Mouse (Mus musculus) stomach, embryonic 14.5 days (tissue): ENCODE measurements around the gene Hist1h1c. TPM values are rescaled to one million over a fixed set of nuclear protein-coding genes. Genes with fewer than 3 reads are reported as not detected.

ENCODE experiments used
- microRNA-seq: library from miRNA; unstranded; fragments of <30 nt; microRNA quantifications from one replicate; pipeline ENCODE4, GENCODE M21; 2016
- polyA plus RNA-seq: library from polyadenylated mRNA; unstranded; fragments of >200 nt; fragmentation: Nextera tagmentation; extraction: Ambion mirVana; gene quantifications from 2 replicates; pipeline ENCODE4 v1.2.1, GENCODE M21; 2014

Hist1h1c gene
- polyA plus RNA-seq, 1 experiment from 2014 or later: 38.5 TPM

Small RNAs within 50 kb of the gene (microRNA-seq; reads per million reads assigned to microRNA genes)
- not detected for gene Gm44314
- gene Gm44484: not detected

Other genes starting within 250 kb of the Hist1h1c start
- gene Btn2a2, start 250.0 kb upstream of the Hist1h1c start, polyA plus RNA-seq: 0.22 and 0.30 TPM in 2 replicates
- 4.8 and 6.7 TPM in 2 replicates for gene Hist1h4h, start 207.8 kb upstream of the Hist1h1c start, polyA plus RNA-seq
- 7.8 and 14.1 TPM in 2 replicates for gene Hist1h2af, start 204.9 kb upstream of the Hist1h1c start, polyA plus RNA-seq
- 5.5 and 7.8 TPM in 2 replicates for gene Hist1h3g, start 203.4 kb upstream of the Hist1h1c start, polyA plus RNA-seq
- 1.1 and 1.2 TPM in 2 replicates for gene Hist1h2bh, start 195.4 kb upstream of the Hist1h1c start, polyA plus RNA-seq
- gene Hist1h3f, start 194.8 kb upstream of the Hist1h1c start, polyA plus RNA-seq: 0.94 and 1.3 TPM in 2 replicates
- gene Hist1h4f, start 187.2 kb upstream of the Hist1h1c start, polyA plus RNA-seq: 1.8 and 2.4 TPM in 2 replicates
- 1.0 and 1.1 TPM in 2 replicates for gene Hist1h1d, start 185.5 kb upstream of the Hist1h1c start, polyA plus RNA-seq
- 10.2 and 10.3 TPM in 2 replicates for gene Hist1h3e, start 176.4 kb upstream of the Hist1h1c start, polyA plus RNA-seq
- 92.6 and 109 TPM in 2 replicates for gene Hist1h2ae, start 167.6 kb upstream of the Hist1h1c start, polyA plus RNA-seq
- gene Hist1h2bg, start 167.4 kb upstream of the Hist1h1c start, polyA plus RNA-seq: 11.0 and 12.6 TPM in 2 replicates
- gene Hist1h2bf, start 164.6 kb upstream of the Hist1h1c start, polyA plus RNA-seq: 7.1 and 7.3 TPM in 2 replicates
- 4.1 and 6.2 TPM in 2 replicates for gene Hist1h2ad, start 164.4 kb upstream of the Hist1h1c start, polyA plus RNA-seq
- gene Hist1h3d, start 163.0 kb upstream of the Hist1h1c start, polyA plus RNA-seq: 11.2 and 16.2 TPM in 2 replicates
- gene Hist1h4d, start 157.2 kb upstream of the Hist1h1c start, polyA plus RNA-seq: 99.6 and 119 TPM in 2 replicates
- gene Hist1h2be, start 117.7 kb upstream of the Hist1h1c start, polyA plus RNA-seq: 2.7 and 2.8 TPM in 2 replicates
- 17.5 and 18.7 TPM in 2 replicates for gene Hist1h1e, start 116.2 kb upstream of the Hist1h1c start, polyA plus RNA-seq
- 2.4 and 3.2 TPM in 2 replicates for gene Hist1h2ac, start 54.9 kb upstream of the Hist1h1c start, polyA plus RNA-seq
- gene Hist1h2bc, start 54.6 kb upstream of the Hist1h1c start, polyA plus RNA-seq: 58.8 and 65.1 TPM in 2 replicates
- not detected in 2 replicates for gene Hist1h1t, start 43.0 kb upstream of the Hist1h1c start, polyA plus RNA-seq
- gene Hist1h4c, start 40.4 kb upstream of the Hist1h1c start, polyA plus RNA-seq: 7.2 and 9.6 TPM in 2 replicates
- gene Hfe, start 28.0 kb upstream of the Hist1h1c start, polyA plus RNA-seq: 6.1 and 6.8 TPM in 2 replicates
- gene Hist1h3c, start 6.8 kb downstream of the Hist1h1c start, polyA plus RNA-seq: 6.1 and 8.4 TPM in 2 replicates
- 2.0 and 2.1 TPM in 2 replicates for gene Hist1h2bb, start 7.9 kb downstream of the Hist1h1c start, polyA plus RNA-seq
- gene Hist1h2ab, start 12.3 kb downstream of the Hist1h1c start, polyA plus RNA-seq: 38.8 and 50.2 TPM in 2 replicates
- gene Hist1h3b, start 13.5 kb downstream of the Hist1h1c start, polyA plus RNA-seq: 11.1 and 11.8 TPM in 2 replicates
- 2.5 and 3.3 TPM in 2 replicates for gene Hist1h4b, start 18.2 kb downstream of the Hist1h1c start, polyA plus RNA-seq
- gene Hist1h4a, start 22.4 kb downstream of the Hist1h1c start, polyA plus RNA-seq: not detected in 2 replicates
- 6.1 and 6.5 TPM in 2 replicates for gene Hist1h3a, start 23.6 kb downstream of the Hist1h1c start, polyA plus RNA-seq
- gene Hist1h1a, start 24.9 kb downstream of the Hist1h1c start, polyA plus RNA-seq: 2.4 and 3.6 TPM in 2 replicates
- gene Trim38, start 31.1 kb downstream of the Hist1h1c start, polyA plus RNA-seq: not detected in 2 replicates
- 0.13 and 0.17 TPM in 2 replicates for gene Slc17a2, start 68.2 kb downstream of the Hist1h1c start, polyA plus RNA-seq
- gene Slc17a3, start 100.6 kb downstream of the Hist1h1c start, polyA plus RNA-seq: not detected in 2 replicates
- not detected in 2 replicates for gene Slc17a1, start 128.9 kb downstream of the Hist1h1c start, polyA plus RNA-seq
- 0.53 and 0.85 TPM in 2 replicates for gene Slc17a4, start 176.2 kb downstream of the Hist1h1c start, polyA plus RNA-seq
- not detected in 2 replicates for gene Hist1h2ba, start 195.3 kb downstream of the Hist1h1c start, polyA plus RNA-seq
- gene Hist1h2aa, start 195.7 kb downstream of the Hist1h1c start, polyA plus RNA-seq: not detected in 2 replicates